Mouse (Mus musculus) layer of hippocampus, postnatal 25 days (tissue): ENCODE data around the gene Epn1. TPM values are rescaled to one million over a fixed set of nuclear protein-coding genes. Genes with fewer than 3 reads are reported as not detected.
A peak's percentile ranks its signal among the peaks of the same experiment; 100 is the strongest.

Experiments used
- DNase-seq, 2 experiments: peaks; one replicate each; pipeline ENCODE4 v3.0.0; 2022; ENCODE audit warnings: mixed read lengths in 2 of 2, low spot score in 1 of 2; ENCODE audit errors: extremely low spot score in 1 of 2
- total RNA-seq, 2 experiments: library from RNA; stranded (reverse); gene quantifications; 2 replicates each; pipeline ENCODE4 v1.2.3; 2021

Epn1 gene
- total RNA-seq, result 100 to 1,000 TPM; 520 to 560 TPM

DNA sequence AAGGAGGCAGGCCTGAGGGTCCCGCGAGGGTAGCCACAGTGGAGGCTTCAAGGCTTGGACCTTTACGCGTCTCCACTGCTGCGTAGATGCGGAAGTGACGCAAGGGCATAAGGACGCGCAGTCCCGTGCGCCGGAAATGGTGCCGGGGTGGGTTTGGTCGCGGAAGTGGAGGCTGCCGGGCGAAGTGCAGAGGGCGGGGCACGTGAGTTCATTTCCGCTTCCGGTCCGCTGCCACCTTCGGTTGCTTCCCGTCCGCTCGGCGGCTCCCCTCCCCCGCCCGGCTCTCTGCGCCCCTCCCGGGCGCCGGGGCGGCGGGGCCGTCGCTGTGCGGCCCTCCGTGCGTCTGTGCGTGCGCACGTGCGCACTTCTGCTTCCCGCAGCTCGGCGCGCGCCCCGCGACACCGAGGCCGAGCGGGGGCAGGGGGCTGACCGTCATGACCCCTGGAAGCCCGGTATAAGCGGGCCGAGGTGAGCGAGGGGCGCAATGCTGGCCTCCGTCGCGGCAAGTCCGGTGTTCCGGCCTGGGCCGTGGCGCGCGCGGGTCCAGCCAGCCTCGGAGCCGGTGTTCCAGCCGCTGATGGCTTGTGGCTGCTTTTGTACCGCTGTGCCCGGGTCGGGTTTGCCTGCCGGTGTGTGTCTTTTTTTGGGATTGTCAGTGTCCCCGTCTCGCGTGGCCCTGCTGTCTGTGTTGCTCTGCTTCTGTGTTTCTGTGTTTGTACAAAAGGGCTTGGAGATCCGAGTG lies at the start of gene Epn1:
Gene Epn1 (plus strand): TSS at position 226 of the 742 bp plus-strand sequence.
- peak; percentile 94 to 96 for DNase-seq

DNA sequence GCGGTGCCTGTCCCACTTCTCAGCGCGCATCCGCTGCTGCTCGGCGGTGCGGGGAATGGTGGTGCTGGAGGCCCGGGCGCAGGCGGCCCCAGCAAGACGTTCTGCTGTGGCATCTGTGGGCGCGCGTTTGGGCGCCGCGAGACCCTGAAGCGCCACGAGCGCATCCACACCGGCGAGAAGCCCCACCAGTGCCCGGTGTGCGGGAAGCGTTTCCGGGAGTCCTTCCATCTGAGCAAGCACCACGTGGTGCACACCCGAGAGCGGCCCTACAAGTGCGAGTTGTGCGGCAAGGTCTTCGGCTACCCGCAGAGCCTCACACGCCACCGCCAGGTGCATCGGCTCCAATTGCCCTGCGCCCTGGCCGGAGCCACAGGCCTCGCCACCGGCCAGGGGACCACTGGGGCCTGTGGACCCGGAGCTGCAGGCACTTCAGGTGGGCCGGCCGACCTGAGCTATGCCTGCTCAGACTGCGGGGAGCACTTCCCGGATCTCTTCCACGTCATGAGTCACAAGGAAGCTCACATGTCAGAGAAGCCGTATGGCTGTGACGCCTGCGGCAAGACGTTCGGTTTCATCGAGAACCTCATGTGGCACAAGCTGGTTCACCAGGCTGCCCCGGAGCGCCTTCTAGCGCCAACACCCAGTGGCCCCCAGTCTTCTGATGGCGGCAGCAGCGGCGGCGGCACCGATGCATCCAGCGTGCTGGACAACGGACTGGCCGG lies 49.3 kb upstream of the Epn1 start:
- DNase-seq, result no peak

DNA sequence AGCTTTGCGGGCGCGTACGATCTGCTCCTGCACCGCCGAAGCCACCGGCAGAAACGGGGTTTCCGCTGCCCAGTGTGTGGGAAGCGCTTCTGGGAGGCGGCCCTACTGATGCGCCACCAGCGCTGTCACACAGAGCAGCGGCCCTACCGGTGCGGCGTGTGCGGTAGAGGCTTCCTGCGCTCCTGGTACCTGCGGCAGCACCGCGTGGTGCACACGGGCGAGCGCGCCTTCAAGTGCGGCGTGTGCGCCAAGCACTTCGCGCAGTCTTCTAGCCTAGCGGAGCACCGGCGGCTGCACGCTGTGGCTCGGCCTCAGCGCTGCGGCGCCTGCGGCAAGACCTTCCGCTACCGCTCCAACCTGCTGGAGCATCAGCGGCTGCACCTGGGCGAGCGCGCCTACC lies 48.5 kb upstream of the Epn1 start:
- no peak for DNase-seq

DNA sequence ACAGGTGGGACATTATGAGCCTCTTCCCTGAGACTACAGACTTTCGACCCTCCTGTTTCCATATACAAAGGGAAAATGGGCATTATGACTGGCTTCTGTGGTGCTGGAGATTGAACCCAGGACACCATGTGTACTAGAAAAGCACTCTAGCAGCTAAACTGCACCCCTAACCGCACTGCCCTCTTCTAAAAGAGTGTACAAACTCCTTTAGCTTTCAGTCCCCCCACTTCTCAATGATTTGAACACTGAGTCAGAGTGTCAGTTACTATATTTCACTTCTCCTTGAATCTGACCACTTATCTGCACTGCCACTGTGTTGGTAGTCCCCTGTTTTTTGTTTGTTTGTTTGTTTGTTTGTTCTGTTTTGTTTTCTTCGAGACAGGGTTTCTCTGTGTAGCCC lies 46.2 kb upstream of the Epn1 start, which contains the start of gene 4632433K11Rik:
Gene 4632433K11Rik (plus strand): TSS at position 301 of the 400 bp plus-strand sequence.
- DNase-seq, result no peak

DNA sequence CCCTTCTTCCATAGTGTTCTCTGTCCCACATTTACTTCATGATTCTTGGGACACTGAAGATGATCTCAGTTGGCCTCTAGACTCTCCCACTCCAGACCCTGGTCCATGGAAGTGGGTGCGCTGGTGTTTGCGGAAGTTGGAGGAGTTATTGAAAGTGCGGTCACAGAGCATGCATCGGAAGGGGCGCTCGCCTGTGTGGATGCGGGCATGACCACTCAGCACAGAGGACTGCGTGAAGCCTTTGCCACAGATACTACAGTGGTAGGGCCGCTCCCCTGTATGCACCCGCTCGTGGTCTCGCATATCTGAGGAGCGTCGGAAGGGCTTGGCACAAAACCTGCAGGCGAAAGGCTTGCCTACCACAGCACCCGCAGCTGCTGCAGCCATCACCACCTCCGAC lies 44.4 kb upstream of the Epn1 start:
- no peak for DNase-seq

DNA sequence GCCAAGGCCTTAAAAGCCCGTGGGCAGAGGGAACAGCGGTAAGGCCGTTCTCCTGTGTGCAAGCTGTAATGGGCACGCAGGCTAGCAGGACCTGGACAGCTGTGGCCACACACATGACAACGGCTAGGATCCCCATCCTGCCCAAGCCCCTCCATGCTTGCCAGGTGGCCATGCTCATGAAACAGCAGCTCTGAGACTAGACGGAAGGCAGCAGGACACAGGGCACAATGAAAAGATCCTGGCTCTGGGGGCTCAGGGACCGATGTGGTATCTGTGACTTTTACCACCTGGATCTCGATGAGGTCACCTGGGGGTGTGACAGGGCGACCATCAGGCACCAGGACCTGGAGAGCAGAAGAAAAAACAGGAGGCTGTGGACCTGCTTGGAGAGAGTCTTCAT lies 43.9 kb upstream of the Epn1 start:
- DNase-seq, result no peak

DNA sequence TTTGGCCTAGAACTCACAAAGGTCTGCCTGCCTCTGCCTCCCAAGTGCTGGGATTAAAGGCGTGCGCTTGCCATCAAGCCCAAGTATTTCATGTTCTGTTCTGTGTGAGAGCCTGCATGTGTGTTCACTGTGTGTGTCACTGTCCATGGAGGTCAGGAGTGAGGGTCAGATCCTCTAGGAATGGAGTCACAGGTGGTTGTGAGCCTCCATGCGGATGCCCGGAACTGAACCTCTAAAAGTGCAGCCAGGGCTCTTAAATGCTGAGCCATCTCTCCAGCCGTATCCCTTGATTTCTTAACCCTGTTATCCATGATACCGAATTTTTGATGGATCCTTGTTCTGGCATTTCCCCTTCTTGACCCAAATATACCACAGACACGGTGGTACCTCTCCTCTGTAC lies 43.0 kb upstream of the Epn1 start:
- no peak for DNase-seq

DNA sequence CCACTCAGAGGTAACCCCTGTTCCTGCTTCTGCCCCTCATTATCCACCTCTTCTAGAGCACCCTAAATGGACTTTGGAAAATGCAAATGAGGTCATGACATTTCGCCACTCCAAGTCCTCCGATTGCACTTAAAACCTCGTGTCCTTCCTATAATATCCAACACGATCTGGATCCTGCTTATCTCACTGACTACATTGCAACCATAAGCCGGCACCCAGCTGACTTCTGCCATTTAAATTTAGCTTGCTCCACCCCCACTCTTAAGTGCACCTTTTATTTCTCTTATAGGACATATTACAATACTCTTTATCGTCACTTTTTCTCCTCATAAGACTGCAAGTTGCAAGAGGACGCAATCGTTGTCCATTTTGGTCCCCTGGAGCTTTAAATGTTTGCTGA lies 42.6 kb upstream of the Epn1 start:
- no peak for DNase-seq

DNA sequence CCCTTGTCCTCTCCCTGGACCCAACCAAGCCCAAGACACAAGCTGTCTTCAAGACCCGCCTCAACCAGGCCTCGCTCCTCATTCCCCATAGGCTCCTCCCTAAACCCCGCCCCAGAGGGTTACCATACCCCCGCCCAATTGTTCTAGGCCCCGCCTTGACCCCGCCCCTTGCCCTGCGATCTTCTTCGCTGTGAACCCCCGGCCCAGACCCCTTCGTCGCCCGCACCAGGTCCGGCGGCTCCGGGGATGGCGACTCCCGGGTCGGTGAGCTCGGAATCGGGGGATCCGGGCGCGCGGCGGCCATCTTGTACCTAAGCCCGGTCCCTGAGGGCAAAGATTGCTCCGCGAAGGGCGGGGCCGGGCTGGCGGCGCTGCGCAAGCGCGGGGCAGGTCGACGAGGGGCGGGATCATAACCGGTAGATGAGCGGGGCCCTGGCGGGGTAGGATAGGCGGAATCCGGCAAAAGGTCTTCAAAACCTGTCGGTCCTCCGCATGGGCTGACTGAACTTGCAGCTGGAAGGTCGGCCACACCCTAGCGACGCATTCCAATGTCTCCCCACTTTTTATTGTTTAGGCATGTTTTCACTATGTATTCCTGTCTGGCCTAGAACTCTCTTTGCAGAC lies 41.8 kb upstream of the Epn1 start, which contains the start of gene Zfp784:
Gene Zfp784 (minus strand): TSS at position 338 of the 624 bp plus-strand sequence.
- DNase-seq, result peak; percentile 80 to 96

DNA sequence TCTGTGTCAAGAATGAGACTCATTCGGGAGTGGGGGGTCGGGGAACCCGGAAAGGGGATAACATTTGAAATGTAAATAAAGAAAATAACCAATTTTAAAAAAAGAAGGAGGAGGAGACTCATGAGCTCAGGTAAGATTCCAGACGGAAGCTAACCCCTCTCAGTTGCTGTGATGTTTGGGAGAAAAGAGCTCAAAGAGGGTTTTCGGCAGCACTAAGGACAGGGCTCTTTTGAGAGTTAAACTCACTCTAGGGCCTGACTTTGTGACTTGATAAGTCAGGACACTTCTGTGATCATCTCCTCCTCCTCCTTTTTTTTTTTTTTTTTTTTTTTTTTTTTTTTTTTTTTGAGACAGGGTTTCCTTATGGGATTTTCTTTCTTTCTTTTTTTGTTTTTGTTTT lies 41.1 kb upstream of the Epn1 start:
- DNase-seq, result no peak

DNA sequence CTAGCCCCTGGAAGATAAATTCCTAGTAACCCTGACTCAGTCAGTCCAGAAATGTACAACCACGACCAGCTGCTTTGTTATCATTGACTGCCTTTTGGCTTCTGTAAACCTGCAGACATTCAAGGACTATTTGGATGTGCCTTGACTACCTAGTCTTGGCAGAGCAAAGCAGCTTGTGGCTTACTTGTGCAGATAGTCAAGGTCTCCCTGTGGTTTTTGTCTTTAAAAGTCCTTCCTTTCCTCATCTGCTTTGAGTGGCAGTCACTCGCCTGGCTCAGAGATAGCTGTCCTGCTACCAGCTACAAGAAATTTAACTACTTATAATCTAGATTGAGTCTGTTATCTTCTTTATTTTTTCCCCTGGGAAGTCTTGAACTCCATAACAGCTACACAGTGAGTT lies 35.1 kb upstream of the Epn1 start:
- no peak for DNase-seq

DNA sequence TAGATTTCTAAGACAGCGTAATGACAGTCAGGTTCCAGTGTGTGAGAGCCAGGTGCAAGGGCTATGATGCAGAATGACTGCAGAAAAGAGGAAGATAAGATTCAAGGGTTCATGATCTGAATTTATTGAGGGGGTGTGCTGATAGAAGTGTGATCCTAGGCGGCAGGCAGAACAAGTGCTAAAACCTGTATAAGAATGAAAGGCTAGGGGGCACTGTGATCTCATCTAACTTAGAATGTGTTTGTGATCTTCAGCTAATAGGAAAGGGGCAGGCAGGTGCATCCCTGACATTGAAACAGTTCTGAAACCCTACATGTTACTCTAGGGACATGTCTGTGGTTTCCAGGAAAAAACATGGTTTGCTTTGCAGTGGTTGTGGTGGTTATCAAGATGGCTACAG lies 33.9 kb upstream of the Epn1 start:
- DNase-seq, result no peak

DNA sequence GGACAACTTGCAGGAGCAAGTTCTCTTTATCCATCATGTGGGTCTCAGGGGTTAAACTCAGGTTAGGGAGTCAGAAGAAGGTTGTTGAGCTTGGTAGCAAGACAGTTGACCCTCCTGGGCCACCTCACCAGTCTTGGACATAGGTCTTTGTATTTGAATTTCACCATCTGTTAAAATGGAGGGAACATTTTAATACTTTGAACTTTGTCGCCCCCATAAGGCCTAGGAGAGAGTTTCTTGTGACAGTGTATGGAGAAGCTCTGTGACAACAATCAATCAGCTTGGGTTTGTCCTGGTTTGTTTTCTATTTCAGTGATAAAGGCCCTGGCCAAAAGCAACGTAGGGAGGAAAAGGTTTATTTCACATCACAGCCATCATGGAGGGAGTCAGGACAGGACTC lies 32.7 kb upstream of the Epn1 start:
- DNase-seq, result no peak

DNA sequence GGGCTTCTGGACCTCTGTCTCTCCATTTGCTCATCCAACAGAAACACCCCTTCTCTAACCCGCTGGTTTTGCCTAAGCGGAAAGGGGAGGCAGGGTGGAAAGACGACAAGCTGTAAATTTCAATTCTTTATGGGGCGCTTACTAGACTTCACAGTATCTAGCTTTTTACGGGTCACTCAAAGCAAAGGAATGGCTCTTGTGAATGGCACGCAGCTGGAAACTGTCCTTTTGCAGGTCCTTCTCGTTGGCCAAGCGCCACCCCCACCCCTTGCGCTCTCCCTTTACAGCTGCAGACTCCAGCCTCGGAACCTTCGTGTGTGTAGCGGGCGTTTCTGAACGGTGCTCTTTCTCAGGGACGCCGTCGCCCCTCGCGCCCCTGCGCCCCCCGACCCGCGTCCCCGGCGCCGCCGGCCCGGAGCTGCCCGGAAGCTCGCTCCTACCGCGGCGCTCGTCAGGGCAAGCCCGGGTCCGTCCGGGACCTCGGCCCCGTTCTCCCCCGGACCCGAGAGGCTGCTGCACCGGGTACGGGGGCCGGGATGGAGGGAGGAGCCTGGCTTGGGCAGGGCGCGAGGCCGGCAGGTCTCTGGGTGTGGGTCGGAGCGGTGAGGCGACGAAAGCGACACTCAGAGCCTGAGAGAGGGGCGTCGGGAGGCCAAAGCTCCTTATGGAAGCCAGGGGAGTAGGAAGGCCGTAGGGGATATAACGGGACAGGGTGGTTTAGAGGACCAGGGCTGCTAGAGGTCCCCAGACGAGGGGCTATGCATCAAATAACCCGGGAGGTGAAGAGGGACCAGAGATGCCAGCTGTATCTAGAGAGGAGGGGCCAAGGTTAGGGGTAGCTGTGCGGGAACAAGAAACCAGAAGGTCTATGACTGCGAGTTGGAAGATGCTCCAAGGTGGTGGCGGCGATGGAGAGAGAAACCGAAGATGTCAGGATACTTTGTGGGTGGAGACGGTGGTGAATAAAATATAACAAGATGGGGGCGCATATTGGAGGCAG lies 28.5 kb upstream of the Epn1 start, which contains the start of gene Zfp580:
Gene Zfp580 (plus strand): TSS at position 346 of the 1,000 bp plus-strand sequence.
- peak; percentile 73 to 81 for DNase-seq

DNA sequence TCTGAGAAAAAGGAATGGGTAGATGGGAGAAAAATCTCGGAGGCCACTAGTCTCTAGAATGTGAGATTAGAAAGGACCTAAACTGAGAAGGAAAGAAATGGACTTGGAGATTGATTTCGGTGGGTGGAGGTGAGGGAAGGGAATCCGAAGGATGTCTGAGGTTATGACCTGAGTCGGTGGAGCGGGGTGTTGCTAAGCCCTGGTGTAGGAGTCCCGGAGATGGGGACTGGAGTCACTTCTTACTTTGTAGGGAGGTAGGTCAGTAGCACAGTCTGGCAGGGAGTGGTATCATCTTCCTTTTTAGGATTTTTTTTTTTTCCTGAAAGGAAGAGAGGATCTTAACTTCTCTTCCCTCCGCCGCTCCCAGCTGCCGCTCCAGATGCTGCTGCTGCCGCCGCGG lies 27.6 kb upstream of the Epn1 start:
- no peak for DNase-seq

DNA sequence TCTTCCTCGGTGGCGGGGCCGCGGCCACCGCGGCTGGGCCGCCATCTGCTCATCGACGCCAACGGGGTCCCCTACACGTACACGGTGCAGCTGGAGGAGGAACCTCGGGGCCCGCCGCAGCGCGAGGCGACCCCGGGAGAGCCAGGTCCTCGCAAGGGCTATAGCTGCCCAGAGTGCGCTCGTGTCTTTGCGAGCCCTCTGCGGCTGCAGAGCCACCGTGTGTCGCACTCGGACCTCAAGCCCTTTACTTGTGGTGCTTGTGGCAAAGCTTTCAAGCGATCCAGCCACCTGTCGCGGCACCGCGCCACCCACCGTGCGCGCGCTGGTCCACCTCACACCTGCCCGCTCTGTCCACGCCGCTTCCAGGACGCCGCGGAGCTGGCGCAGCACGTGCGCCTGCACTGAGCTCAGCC lies 27.1 kb upstream of the Epn1 start:
- no peak for DNase-seq

DNA sequence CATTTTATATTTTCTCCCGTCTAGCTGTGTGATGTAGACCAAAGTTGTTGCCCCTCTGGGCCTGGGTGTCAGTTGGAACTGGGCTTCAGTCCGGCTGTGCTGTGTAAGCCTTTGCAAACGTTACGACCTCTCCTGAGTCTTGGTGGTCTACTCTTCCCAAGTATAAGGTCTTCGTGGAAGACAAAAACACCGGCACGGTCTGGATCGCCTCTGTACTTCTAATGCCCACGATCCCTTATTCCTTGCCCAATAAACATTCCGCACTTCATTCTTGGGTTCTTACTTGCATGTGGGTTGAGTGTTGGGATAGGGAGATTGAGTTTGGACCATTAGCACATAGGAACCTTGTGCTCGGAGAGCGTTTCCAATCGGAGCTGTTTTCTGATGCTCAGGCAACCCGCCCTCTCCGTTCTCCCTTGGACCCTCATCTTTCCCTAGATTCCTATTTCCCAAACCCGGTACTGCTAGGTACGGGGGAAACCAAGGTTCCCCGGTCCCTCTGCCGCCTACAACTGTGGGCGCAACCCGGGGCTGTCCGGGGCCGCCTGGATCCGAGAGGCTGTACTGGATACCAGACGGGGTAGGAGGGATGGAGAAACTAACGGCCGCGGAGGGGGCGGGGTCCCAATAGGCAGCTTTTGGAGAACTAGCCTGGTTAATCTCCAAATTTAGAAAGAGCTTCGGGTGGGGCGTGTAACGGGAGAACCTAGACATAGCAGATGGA lies 26.4 kb upstream of the Epn1 start:
- DNase-seq, result peak; percentile 56

DNA sequence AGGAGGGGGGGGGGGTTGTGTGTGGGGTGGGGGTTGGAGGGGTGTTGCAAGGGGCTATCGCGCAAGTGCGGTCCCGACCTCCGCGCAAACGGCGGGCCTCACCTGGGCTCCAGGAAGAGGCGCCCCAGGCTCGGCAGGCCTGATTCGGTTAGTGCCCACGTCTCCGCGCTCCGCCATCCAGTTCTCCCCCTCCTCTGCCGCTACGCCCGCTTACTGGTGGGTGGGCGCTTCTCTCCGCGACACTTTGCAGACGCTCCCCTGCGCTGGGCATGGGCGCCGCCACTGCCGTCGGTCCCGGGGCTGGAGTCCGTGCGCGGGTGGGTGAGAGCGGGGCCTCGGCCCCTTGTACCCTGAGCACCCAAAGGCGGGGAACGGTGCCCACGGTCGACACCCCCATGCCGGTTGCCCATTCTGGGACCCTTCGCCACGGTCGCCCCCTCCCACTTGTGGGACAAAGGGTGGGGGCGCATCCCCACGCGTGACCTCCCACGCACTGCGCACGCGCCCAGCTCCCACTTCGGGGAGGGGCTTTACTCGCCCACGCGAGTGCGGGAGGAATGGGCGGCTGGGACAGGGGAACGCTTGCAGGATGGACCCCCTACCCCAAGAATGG lies 23.3 kb upstream of the Epn1 start:
- peak; percentile 61 to 77 for DNase-seq

DNA sequence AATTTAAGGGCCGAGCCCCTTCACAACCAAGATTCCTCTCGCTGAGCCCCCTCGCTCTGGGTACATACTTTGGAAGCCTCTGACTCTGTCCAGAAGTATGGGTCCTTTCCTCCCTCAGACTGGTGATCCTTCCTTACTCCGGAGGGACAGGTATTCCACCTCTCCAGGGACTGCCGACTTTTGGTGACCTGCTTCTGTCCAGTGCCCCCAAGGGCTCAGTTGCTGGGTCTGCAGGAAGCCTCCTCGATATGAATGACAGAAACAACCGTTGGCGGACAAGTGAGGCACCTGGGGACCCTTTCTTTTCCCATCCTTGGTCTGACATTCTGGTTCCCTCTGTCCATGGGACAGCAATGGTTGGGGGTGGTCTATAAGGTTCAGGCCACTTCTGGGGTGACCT lies 22.7 kb upstream of the Epn1 start:
- DNase-seq, result no peak
